Mouse (Mus musculus) liver, embryonic 12.5 days (tissue): Measurements from ENCODE around the gene Stra6. TPM values are rescaled to one million over a fixed set of nuclear protein-coding genes. Genes with fewer than 3 reads are reported as not detected.

Source experiments
- ATAC-seq: fragments of 200-750 bp; cut with Nextera tagmentation; 2 replicates; pipeline ENCODE4 v1.8.0; 2017; ENCODE audit warnings: moderate number of reproducible peaks, mild to moderate bottlenecking, moderate library complexity
- H3K27ac ChIP-seq: fragments of 300-500 bp; sonication (generic); 2 replicates; pipeline ENCODE4 v1.5.1; 2016; ENCODE audit warnings: mild to moderate bottlenecking
- H3K27me3 ChIP-seq: fragments of 300-500 bp; sonication (generic); replicated peaks from 2 replicates; pipeline ENCODE4 v1.6.1; 2016; ENCODE audit warnings: mild to moderate bottlenecking, moderate library complexity
- H3K36me3 ChIP-seq: fragments of 300-500 bp; sonication (generic); 2 replicates; pipeline ENCODE4 v1.6.1; 2016; ENCODE audit warnings: mild to moderate bottlenecking, moderate library complexity
- H3K4me1 ChIP-seq: fragments of 300-500 bp; sonication (generic); 2 replicates; pipeline ENCODE4 v1.6.1; 2016
- H3K4me2 ChIP-seq: fragments of 300-500 bp; sonication (generic); 2 replicates; pipeline ENCODE4 v1.6.1; 2016; ENCODE audit warnings: mild to moderate bottlenecking, moderate library complexity
- H3K4me3 ChIP-seq: fragments of 300-500 bp; sonication (generic); 2 replicates; pipeline ENCODE4 v1.5.1; 2016; ENCODE audit warnings: mild to moderate bottlenecking, moderate library complexity
- H3K9ac ChIP-seq: fragments of 300-500 bp; sonication (generic); 2 replicates; pipeline ENCODE4 v1.6.1; 2016; ENCODE audit warnings: mild to moderate bottlenecking, moderate library complexity
- H3K9me3 ChIP-seq: fragments of 300-500 bp; sonication (generic); replicated peaks from 2 replicates; pipeline ENCODE4 v1.6.1; 2016; ENCODE audit warnings: mild to moderate bottlenecking, moderate library complexity
- WGBS: fragments of 180-500 bp; shearing (Covaris S2); methylation state at CpG from one replicate; pipeline ENCODE4 v1.1.7; 2016; ENCODE audit not compliant: insufficient replicate concordance; 5-methylcytosine and 5-hydroxymethylcytosine counted together
- polyA plus RNA-seq: library from polyadenylated mRNA; unstranded; fragments of >200 nt; fragmentation: Nextera tagmentation; extraction: Ambion mirVana; gene quantifications from 2 replicates; pipeline ENCODE4 v1.2.1, GENCODE M21; 2016

Gene Stra6
- polyA plus RNA-seq, 1 experiment from 2014 or later, result 0.60 TPM

DNA sequence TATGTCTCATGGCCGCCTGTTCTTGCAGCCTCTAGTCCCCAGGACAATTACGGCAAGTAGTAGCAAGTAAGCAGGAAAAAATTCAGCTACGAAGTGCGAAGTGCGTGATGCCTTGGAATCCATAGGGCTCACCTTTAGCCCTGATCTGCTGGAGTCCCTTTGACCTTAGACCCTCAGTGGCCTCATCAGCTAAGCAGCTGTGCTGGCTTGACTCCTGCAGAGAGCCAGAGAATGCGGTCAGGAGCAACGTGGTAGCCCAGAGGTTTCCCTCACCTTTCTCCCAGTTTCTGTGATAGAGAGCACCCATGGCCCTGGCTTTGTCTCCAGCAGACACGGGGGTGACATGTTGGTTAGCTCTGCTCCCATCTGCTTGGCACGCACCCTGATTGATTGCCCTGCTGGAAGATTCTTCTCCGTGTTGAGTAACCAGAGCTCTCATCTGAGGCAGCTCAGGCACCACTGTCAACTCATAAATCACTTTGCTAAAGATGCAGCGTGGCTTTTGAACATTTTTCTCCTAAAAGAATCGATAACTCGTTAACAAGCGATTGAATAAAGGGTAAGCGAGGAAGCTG is 42.1 kb downstream of the Stra6 start:
- H3K27me3 ChIP-seq, result peaks cover 39% of the 10 kb centered on the region
- WGBS, result 46% methylated on average over 15 of the region's 15 CpGs
- H3K27ac ChIP-seq, result no peak overlapping the region

DNA sequence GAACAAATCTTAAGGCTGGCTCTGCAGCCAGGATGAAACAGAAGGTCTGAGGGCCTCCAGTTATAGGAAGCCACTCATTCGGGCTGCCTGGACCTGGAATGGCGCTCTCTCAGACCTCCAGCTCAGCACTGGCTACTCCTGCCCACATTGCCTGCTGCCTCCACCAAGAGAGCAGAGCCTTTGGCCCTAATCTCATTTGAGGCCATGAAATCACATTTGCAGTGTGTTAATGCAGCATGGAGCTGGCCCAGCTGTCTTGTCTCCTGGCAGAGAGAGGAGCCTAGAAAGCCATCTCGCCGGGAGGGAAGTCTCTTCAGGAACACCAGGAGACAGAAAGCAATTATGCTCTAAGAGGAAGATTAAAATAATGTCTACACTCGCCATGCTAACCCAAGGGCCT is 43.9 kb downstream of the Stra6 start:
- no peak overlapping the region for H3K4me3 ChIP-seq
- peaks cover 45% of the 10 kb centered on the region for H3K27me3 ChIP-seq
- peaks cover 3% of the 10 kb centered on the region for H3K4me1 ChIP-seq
- no peaks in the 10 kb centered on the region for H3K9me3 ChIP-seq
- no peak for ATAC-seq
- 46% methylated on average over 5 of the region's 5 CpGs for WGBS
- H3K9ac ChIP-seq, result no peak overlapping the region
- no peaks in the 10 kb centered on the region for H3K36me3 ChIP-seq
- no peak overlapping the region for H3K4me2 ChIP-seq
- no peak overlapping the region for H3K27ac ChIP-seq

More for the DNA sequence above, 42.1 kb downstream of the Stra6 start:
- H3K4me2 ChIP-seq, result no peak overlapping the region
- H3K9ac ChIP-seq, result no peak overlapping the region
- H3K9me3 ChIP-seq, result no peaks in the 10 kb centered on the region
- H3K4me3 ChIP-seq, result no peak overlapping the region
- no peaks in the 10 kb centered on the region for H3K4me1 ChIP-seq
- H3K36me3 ChIP-seq, result no peaks in the 10 kb centered on the region
- ATAC-seq, result no peak

DNA sequence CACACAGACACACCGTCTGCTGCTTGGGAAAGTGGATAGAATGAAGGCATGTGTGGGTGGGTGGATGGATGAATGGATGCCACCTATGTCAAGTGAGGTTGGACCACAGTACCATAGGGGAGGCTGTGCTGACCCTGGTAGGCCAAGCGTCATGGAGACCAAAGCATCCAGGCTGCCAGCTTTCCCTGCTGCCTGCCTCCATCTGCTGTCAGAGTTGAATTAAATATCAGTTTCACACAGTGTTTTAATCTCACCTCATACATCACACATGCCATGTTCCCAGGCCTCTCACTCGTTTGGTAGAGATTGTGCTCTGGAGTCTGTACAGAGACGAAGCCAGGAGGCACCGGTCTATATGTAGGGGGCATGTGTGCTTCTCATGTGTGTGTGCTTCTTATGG is 47.2 kb downstream of the Stra6 start:
- no peak overlapping the region for H3K9ac ChIP-seq
- H3K27me3 ChIP-seq, result peaks cover 63% of the 10 kb centered on the region
- H3K9me3 ChIP-seq, result no peaks in the 10 kb centered on the region
- H3K36me3 ChIP-seq, result no peaks in the 10 kb centered on the region
- WGBS, result 58% methylated on average over 5 of the region's 5 CpGs
- H3K4me1 ChIP-seq, result peaks cover 15% of the 10 kb centered on the region
- no peak overlapping the region for H3K4me3 ChIP-seq
- H3K27ac ChIP-seq, result no peak overlapping the region
- ATAC-seq, result no peak
- no peak overlapping the region for H3K4me2 ChIP-seq

DNA sequence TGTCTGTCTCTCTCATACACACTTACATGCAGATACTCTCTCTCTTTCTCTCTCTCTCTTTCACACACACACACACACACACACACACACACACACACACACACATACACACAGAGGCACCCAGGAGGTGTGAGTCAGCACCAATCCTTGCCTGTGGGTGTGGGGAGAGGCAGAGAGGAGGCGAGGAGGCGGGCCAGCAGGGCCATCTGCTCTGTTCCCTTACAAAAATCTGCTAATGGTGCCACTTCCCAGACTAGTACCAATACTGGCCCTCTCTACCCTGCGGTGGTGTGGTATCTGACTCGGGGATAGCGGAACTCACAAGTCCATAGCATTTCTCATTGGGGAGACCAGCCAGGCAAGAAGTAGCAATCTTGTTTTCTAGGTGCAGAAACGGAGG is 47.8 kb downstream of the Stra6 start:
- no peaks in the 10 kb centered on the region for H3K36me3 ChIP-seq
- ATAC-seq, result no peak
- H3K27ac ChIP-seq, result no peak overlapping the region
- H3K4me1 ChIP-seq, result peaks cover 20% of the 10 kb centered on the region
- no peak overlapping the region for H3K4me3 ChIP-seq
- WGBS, result 49% methylated on average over 6 of the region's 6 CpGs
- peaks cover 66% of the 10 kb centered on the region for H3K27me3 ChIP-seq
- H3K4me2 ChIP-seq, result no peak overlapping the region
- no peaks in the 10 kb centered on the region for H3K9me3 ChIP-seq
- no peak overlapping the region for H3K9ac ChIP-seq

DNA sequence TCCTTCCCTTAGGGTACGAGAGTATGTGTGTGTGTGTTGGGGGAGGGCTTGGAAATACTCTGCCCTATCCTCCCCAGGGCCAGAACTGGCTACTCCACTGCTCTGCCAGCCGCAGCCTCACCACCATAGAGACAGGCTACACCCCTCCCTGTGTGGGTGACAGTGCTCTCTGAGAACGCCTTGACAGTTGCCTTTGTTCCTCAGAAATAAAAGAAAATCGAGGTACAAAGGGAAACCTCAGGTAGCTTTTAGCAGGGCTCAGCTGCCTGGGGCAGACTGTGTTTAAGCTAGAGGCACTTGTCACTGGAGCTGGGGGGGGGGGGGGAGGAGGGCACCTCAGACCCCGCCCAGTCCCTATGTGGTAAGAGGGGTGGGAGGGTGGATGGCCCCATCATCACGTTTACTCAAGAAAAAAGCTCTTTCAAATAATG is 48.7 kb downstream of the Stra6 start:
- H3K9ac ChIP-seq, result no peak overlapping the region
- no peak for ATAC-seq
- no peak overlapping the region for H3K27ac ChIP-seq
- WGBS, result 16% methylated on average over 6 of the region's 6 CpGs
- no peak overlapping the region for H3K4me2 ChIP-seq
- no peaks in the 10 kb centered on the region for H3K36me3 ChIP-seq
- H3K4me1 ChIP-seq, result peaks cover 20% of the 10 kb centered on the region
- H3K9me3 ChIP-seq, result no peaks in the 10 kb centered on the region
- peaks cover 74% of the 10 kb centered on the region for H3K27me3 ChIP-seq
- no peak overlapping the region for H3K4me3 ChIP-seq

DNA sequence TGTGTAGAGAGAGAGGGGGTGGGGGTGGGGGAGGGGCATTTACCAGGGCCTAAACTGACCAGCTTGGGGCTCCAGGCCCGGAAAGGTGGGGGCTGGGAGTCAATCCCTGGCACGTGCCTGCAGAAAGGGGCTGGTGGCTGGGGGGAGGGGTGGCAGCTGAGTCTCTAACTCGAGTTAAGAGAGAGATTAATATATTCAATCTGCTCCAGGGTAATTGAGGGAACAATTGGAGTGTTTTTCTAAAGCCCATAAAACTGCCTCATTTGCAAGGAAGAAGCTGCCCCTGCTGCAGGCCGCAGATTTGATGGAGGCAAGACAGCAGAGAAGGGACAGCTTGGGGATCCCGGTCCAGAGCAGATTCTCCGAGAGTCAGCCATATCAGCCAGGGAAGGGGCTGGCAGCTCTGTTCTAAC is 49.3 kb downstream of the Stra6 start:
- no peak for ATAC-seq
- Histone ChIP-seq H3K4me2 (peak overlapping the region; percentile 16; the same call in 1 of the 2 replicates), H3K27me3 (peaks cover 79% of the 10 kb centered on the region), H3K4me1 (peaks cover 20% of the 10 kb centered on the region), H3K9me3 (no peaks in the 10 kb centered on the region), H3K4me3 (no peak overlapping the region), H3K36me3 (no peaks in the 10 kb centered on the region), H3K9ac (no peak overlapping the region), H3K27ac (no peak overlapping the region)
- 8% methylated on average over 6 of the region's 6 CpGs for WGBS

DNA sequence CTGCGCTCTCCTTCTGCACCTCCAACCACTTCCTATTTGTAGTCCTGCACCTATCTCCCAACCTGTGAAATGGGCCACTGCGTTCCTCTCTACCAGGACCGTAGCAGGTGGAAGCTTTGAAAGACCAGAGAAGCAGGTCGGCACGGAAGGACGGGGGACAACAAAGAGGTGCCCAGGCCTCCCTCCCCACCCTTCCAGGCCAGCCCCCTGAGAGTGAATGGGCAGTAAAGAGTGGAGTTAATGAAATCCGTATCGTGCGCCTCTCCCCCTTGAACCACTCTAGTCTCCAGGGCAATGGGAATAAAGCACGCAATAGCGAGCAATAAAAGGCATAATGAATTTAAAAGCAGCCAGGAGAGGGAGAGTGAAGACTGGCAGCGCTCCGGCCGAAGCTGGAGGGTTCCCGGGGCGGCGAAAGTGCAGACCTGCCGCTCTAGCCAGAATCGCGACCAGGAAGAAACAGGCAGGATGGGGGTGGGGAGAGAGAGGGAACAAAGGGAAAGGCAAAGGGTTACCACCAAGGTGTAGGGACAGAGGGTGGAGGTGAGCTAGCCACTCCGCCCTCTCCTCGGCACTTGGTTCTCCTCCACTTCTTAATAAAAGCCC is 49.8 kb downstream of the Stra6 start:
- no peaks in the 10 kb centered on the region for H3K9me3 ChIP-seq
- H3K27me3 ChIP-seq, result peaks cover 84% of the 10 kb centered on the region
- peak overlapping the region; percentile 16 for H3K4me2 ChIP-seq
- no peak for ATAC-seq
- no peak overlapping the region for H3K9ac ChIP-seq
- 6% methylated on average over 22 of the region's 22 CpGs for WGBS
- no peak overlapping the region for H3K27ac ChIP-seq
- no peaks in the 10 kb centered on the region for H3K36me3 ChIP-seq
- H3K4me3 ChIP-seq, result no peak overlapping the region
- peaks cover 20% of the 10 kb centered on the region for H3K4me1 ChIP-seq

DNA sequence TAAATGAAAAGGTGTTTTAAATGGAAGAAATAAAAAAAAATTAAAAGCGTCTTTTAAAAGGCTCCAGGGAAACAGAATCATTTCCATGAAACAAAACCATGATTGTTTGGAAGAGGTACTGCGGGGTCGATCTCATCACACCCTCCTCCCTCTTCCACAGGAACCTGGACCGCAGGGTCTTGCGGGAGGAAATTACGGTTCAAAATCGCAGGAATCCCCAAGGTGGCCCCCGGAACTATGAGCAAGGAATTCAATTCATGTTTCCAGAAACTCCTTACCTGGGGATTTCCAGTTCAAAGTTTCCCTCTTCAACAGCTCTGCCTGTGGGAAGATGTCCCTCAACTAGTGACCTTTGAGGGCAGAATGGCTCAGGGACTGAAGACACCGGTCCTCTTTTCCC is 50.4 kb downstream of the Stra6 start:
- peaks cover 20% of the 10 kb centered on the region for H3K4me1 ChIP-seq
- H3K36me3 ChIP-seq, result no peaks in the 10 kb centered on the region
- ATAC-seq, result no peak
- no peak overlapping the region for H3K27ac ChIP-seq
- no peak overlapping the region for H3K4me3 ChIP-seq
- H3K9me3 ChIP-seq, result no peaks in the 10 kb centered on the region
- H3K27me3 ChIP-seq, result peaks cover 91% of the 10 kb centered on the region
- 7% methylated on average over 9 of the region's 9 CpGs for WGBS
- H3K4me2 ChIP-seq, result no peak overlapping the region
- H3K9ac ChIP-seq, result no peak overlapping the region

DNA sequence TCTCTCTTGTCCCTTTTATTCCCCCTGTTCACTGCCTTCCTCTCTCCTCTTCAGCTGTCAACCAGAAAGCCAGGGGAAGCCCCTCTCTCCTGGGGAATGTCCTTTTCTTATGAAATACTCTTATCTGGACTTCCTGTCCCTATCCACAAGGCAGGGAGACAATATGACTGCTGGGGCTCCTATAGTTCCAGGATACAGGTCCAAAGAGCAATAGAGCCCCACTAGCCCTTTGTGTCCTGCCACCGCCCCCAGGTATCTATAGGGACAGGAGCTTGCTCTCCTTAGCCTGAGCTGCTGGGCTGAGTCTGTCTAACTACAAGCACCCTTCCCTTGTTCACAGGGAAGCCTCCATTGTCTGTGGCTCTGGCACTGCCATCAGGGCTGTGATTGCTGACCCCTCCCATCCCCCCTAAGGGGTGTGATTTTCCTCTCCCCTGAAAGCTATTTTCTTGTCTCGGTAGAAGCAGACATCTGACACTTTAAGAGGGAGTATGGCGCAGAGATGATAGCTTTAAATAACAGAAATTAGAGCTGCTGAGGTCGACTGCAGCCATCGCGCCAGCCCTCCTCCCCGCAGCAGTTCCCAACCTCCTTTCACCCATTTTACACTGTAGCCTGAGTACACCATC is 51.8 kb downstream of the Stra6 start:
- Histone ChIP-seq H3K9ac (no peak overlapping the region), H3K27ac (no peak overlapping the region), H3K9me3 (no peaks in the 10 kb centered on the region), H3K36me3 (no peaks in the 10 kb centered on the region), H3K4me3 (no peak overlapping the region), H3K4me1 (peaks cover 20% of the 10 kb centered on the region), H3K27me3 (peaks cover 89% of the 10 kb centered on the region), H3K4me2 (no peak overlapping the region)
- 15% methylated on average over 7 of the region's 7 CpGs for WGBS
- no peak for ATAC-seq

DNA sequence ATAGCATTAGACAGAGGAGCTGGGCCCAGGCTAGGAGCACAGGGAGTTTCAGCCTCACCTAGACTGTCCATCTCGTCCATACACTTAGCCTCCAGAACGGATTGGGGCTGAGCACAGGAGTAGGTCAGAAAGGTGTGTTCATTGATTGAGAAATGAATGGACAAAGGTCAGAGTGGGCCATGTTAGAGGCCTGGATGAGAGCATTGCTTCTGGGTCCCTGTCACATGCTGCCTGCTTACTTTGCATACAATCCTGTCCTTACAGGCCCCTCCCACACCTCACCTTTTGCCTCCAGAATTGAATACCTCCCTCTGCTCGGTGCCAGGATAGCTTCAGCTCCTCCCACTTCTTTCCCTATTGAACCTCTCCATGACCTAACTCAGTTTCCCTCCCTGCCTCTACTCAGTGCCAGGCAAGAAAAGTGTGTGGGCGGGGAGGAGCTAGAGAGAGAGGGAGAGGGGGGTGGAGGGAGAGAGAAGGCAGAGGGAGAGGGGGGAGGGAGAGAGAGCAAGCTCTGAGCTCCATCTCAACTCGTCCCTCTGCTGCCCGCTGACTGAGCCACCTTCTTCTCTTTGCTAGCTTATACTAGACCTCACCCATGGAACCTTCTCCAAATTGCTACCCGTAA is 52.5 kb downstream of the Stra6 start:
- 0 out of 2 replicates have a peak, but pooled peaks have one; percentile 18 for ATAC-seq
- Histone ChIP-seq H3K9ac (no peak overlapping the region), H3K36me3 (no peaks in the 10 kb centered on the region), H3K4me3 (no peak overlapping the region), H3K9me3 (no peaks in the 10 kb centered on the region), H3K27ac (no peak overlapping the region), H3K4me2 (no peak overlapping the region), H3K27me3 (peaks cover 86% of the 10 kb centered on the region), H3K4me1 (peaks cover 20% of the 10 kb centered on the region)
- 23% methylated on average over 7 of the region's 7 CpGs for WGBS

DNA sequence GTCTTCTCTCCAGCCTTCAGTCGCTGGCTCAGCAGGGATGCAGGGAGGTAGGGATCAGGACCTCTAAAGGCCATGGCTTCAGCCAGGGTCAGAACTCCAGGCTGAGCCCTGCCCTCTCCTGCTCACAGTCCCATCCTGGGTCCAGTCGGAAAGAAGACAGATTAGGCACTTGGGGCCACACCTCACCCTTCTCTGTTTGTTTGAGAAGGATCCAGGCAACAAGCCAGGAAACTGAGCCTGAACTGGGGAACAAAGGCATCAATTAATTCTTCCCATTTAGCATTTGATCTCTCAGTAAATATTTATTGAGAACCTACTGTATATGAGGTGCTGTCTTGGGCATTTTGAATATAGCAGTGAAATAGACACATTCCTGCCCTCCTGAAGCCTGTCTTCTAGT is 55.1 kb downstream of the Stra6 start, which contains the start of gene Ccdc33:
Ccdc33 (minus strand) TSS at position 153 of the 400 bp plus-strand sequence.
- ATAC-seq, result no peak

DNA sequence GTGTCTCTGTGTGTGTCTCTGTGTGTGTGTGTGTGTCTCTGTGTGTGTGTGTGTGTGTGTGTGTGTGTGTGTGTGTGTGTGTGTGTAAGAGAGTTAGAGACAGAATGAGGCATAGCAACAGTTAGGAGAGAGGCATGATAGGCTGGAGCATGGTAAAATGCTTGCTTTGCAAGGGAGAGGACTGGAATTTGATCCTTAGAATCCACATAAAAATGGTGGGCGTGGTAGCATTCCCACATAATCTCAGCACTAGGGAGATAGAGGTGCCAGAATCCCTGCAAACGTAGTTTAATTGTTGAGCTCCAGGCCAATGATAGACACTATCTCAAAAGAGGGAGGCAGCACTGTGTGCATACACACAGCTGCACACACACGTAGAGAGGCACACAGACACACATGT is 61.5 kb downstream of the Stra6 start:
- no peak for ATAC-seq
- 43% methylated on average over 3 of the region's 3 CpGs for WGBS
- H3K4me2 ChIP-seq, result no peak overlapping the region
- H3K4me3 ChIP-seq, result no peak overlapping the region
- H3K27me3 ChIP-seq, result peaks cover 52% of the 10 kb centered on the region
- no peaks in the 10 kb centered on the region for H3K36me3 ChIP-seq
- no peak overlapping the region for H3K9ac ChIP-seq
- no peaks in the 10 kb centered on the region for H3K4me1 ChIP-seq
- no peaks in the 10 kb centered on the region for H3K9me3 ChIP-seq
- no peak overlapping the region for H3K27ac ChIP-seq

More for the DNA sequence above, 55.1 kb downstream of the Stra6 start, which contains the start of gene Ccdc33:
- Histone ChIP-seq H3K9ac (no peak within 1 kb of the TSS), H3K4me2 (no peak within 1 kb of the TSS), H3K27me3 (peaks cover 72% of the 10 kb centered on the region), H3K4me1 (peaks cover 9% of the 10 kb centered on the region; the same call in 1 of the 2 replicates), H3K27ac (no peak within 1 kb of the TSS), H3K9me3 (no peaks in the 10 kb centered on the region), H3K36me3 (no peaks in the 10 kb centered on the region), H3K4me3 (no peak within 1 kb of the TSS)
- 26% methylated on average over 2 of the region's 2 CpGs for WGBS
